Comparison of ENCODE assay signal across 8 mouse cellular contexts in the genomic region with DNA sequence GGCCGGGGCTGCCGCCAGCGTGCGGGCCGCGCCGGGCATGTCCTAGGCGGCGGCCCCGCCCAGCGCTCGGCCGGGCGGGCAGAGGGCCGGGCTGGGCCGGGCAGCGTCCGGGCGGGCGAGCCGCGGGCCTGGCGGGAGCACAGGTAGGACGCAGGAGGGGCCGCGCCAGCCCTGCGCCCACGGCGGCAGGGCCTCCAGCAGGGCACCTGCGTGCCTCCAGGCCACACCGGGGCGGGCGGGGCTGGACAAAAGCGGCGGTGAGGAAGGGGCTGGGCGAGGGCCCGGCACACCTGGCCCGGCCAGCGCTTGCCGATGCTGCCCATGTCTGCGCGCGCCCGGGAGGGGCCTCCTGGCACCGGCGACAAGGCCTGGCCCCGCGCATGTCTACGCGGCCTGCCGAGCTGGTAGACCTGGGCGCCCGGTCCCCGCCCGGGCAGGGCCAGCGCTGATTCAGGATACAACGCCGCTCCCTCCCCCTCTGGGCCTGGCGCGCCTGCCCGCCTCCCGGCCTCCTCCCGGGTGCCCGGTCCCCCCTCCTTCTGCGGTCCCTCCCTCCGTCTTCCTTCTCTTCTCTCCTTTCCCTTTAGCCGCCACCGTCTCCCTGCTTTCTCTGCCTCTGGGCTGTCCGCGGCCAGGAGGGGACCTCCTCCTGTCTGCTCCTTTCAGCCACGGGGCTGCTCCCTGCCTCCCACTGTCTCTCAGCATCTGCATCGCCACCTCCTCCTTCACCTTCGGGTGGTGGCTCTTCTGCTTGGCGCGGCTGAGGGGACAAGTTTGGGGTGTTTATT. TPM values are rescaled to one million over a fixed set of nuclear protein-coding genes. Genes with fewer than 3 reads are reported as not detected.
A peak's percentile ranks its signal among the peaks of the same experiment; 100 is the strongest.
DNase-seq lines count a peak whose midpoint lies in the region; ATAC-seq lines count a peak whose summit lies in the region.

No protein-coding gene starts in this region.

- H3K4me3 ChIP-seq in lung, embryonic 15.5 days: peak overlapping the region; percentile 83

- intact Hi-C loops in gastrocnemius, postnatal 36 days (cut with DNase I): no loop called here

- H3K4me2 ChIP-seq in lung, embryonic 15.5 days: peak overlapping the region; percentile 98

- peak overlapping the region; percentile 69 for H3K9ac ChIP-seq in lung, embryonic 15.5 days

- peaks cover 32% of the 10 kb centered on the region for H3K4me1 ChIP-seq in lung, embryonic 15.5 days

- peak overlapping the region; percentile 97 for H3K27ac ChIP-seq in lung, embryonic 15.5 days

- DNase-seq in right cerebral cortex, adult 18-20 months: peak; percentile 51
- no peak for DNase-seq in right cerebral cortex, postnatal 36 days (ENCODE audit: low spot score in 2 of 2)
- peak; percentile 79 to 80 for DNase-seq in cerebellum, postnatal 10 days
- peak; percentile 38 to 39 for DNase-seq in gastrocnemius, postnatal 36 days
- peak; percentile 74 for DNase-seq in kidney, adult 18-20 months
- DNase-seq in ovary, adult 18-20 months (ENCODE audit: low spot score): peak; percentile 56
- DNase-seq in frontal cortex, postnatal 14 days (ENCODE audit: low spot score in 2 of 2): no peak

- peak; percentile 58 for ATAC-seq in lung, embryonic 15.5 days (ENCODE audit: borderline replicate concordance, extremely low read depth, low FRiP score, low TSS enrichment)

- H3K27me3 ChIP-seq in lung, embryonic 15.5 days: peaks cover 19% of the 10 kb centered on the region

- no peaks in the 10 kb centered on the region for H3K9me3 ChIP-seq in lung, embryonic 15.5 days

- peaks cover 4% of the 10 kb centered on the region; the same call in 1 of the 2 replicates for H3K36me3 ChIP-seq in lung, embryonic 15.5 days

- WGBS in lung, embryonic 15.5 days: under 1% methylated on average over 55 of the region's 75 CpGs

RNA-seq across cellular contexts. Expression of a gene that starts 2.2 kb away (rescaled TPM):
- 10 to 100 TPM; 11.2 to 12.3 TPM for total RNA-seq in gastrocnemius, postnatal 36 days (2021)
- polyA plus RNA-seq in lung, embryonic 15.5 days (2015; fragmentation: Nextera tagmentation; extraction: Ambion mirVana): 18.6 and 20.8 TPM in 2 replicates

RNA-seq across cellular contexts. Expression of a gene that starts 38.0 kb away (rescaled TPM):
- 1 to 10 TPM; 2.3 to 3.0 TPM for total RNA-seq in gastrocnemius, postnatal 36 days (2021)
- polyA plus RNA-seq in lung, embryonic 15.5 days (2015; fragmentation: Nextera tagmentation; extraction: Ambion mirVana): 12.7 and 17.9 TPM in 2 replicates

RNA-seq across cellular contexts. Expression of a gene that starts 43.8 kb away (rescaled TPM):
- total RNA-seq in gastrocnemius, postnatal 36 days (2021): 1 to 10 TPM in 1 of 2 experiments, under 1 TPM in 1; 0.79 to 1.1 TPM
- 11.4 TPM in 2 replicates for polyA plus RNA-seq in lung, embryonic 15.5 days (2015; fragmentation: Nextera tagmentation; extraction: Ambion mirVana)

RNA-seq across cellular contexts. Expression of a gene that starts 47.8 kb away (rescaled TPM):
- 10 to 100 TPM; 49.9 to 55.7 TPM for total RNA-seq in gastrocnemius, postnatal 36 days (2021)
- polyA plus RNA-seq in lung, embryonic 15.5 days (2015; fragmentation: Nextera tagmentation; extraction: Ambion mirVana): 145 and 157 TPM in 2 replicates

Comparison
In these comparisons a context has a peak if more than half of its experiments do, and no peak if none do; other contexts are left out.
1. DNase-seq: peak in right cerebral cortex, adult 18-20 months (single experiment), cerebellum, postnatal 10 days (2 of 2), gastrocnemius, postnatal 36 days (2 of 2), kidney, adult 18-20 months (single experiment) and ovary, adult 18-20 months (single experiment); none in right cerebral cortex, postnatal 36 days (0 of 2) and frontal cortex, postnatal 14 days (0 of 2).